Mouse (Mus musculus) forebrain, postnatal 0 days (tissue): ENCODE results near the gene Rab36. TPM values are rescaled to one million over a fixed set of nuclear protein-coding genes. Genes with fewer than 3 reads are reported as not detected.

Experiments
- ATAC-seq: fragments of 200-750 bp; cut with Nextera tagmentation; 2 replicates; pipeline ENCODE4 v1.8.0; 2017; ENCODE audit warnings: mild to moderate bottlenecking, moderate library complexity
- DNase-seq: peaks from one replicate; pipeline ENCODE4 v3.0.0-alpha.2; 2015
- H3K27ac ChIP-seq: fragments of 300-500 bp; sonication (generic); 2 replicates; pipeline ENCODE4 v1.5.1; 2014; ENCODE audit warnings: low read depth, mild to moderate bottlenecking, antibody characterized with exemption, low read length, moderate library complexity, mixed read lengths
- H3K27me3 ChIP-seq: fragments of 300-500 bp; sonication (generic); 2 replicates; pipeline ENCODE4 v1.6.1; 2014; ENCODE audit warnings: mild to moderate bottlenecking, low read length, mixed read lengths; ENCODE audit not compliant: insufficient read depth
- H3K36me3 ChIP-seq: fragments of 300-500 bp; sonication (generic); 2 replicates; pipeline ENCODE4 v1.6.1; 2014; ENCODE audit warnings: mild to moderate bottlenecking, moderate library complexity; ENCODE audit not compliant: insufficient read depth
- H3K4me1 ChIP-seq: fragments of 300-500 bp; sonication (generic); 2 replicates; pipeline ENCODE4 v1.6.1; 2014; ENCODE audit warnings: antibody characterized with exemption; ENCODE audit not compliant: insufficient read depth
- H3K4me2 ChIP-seq: fragments of 300-500 bp; sonication (generic); 2 replicates; pipeline ENCODE4 v1.6.1; 2014; ENCODE audit warnings: low read depth, mild to moderate bottlenecking, moderate library complexity
- H3K4me3 ChIP-seq: fragments of 300-500 bp; sonication (generic); 2 replicates; pipeline ENCODE4 v1.5.1; 2014; ENCODE audit warnings: low read depth, low read length, mixed read lengths
- H3K9ac ChIP-seq: fragments of 300-500 bp; sonication (generic); 2 replicates; pipeline ENCODE4 v1.6.1; 2014; ENCODE audit warnings: mild to moderate bottlenecking
- H3K9me3 ChIP-seq: fragments of 300-500 bp; sonication (generic); 2 replicates; pipeline ENCODE4 v1.6.1; 2016; ENCODE audit warnings: low read length
- CTCF ChIP-seq: sonication (generic); IDR thresholded peaks from 2 replicates; pipeline ENCODE4 v1.5.1; 2016; ENCODE audit warnings: antibody characterized with exemption, control low read depth, low read depth
- WGBS: fragments of 180-500 bp; shearing (Covaris S2); extraction: QIAGEN DNeasy Blood & Tissue Kit; methylation state at CpG from one replicate; pipeline ENCODE4 v1.1.7; 2014; 5-methylcytosine and 5-hydroxymethylcytosine counted together
- polyA plus RNA-seq: library from polyadenylated mRNA; unstranded; fragments of >200 nt; fragmentation: Nextera tagmentation; extraction: Ambion mirVana; gene quantifications from 2 replicates; pipeline ENCODE4 v1.2.1, GENCODE M21; 2015
- total RNA-seq: library from RNA; depleted of rRNA; stranded (reverse); fragments of >200 nt; gene quantifications from 2 replicates; pipeline ENCODE4 v1.2.3, GENCODE M21; 2014

Gene Rab36
- total and polyA plus RNA-seq, 2 experiments from 2014 or later: 24.4 to 26.8 TPM

DNA sequence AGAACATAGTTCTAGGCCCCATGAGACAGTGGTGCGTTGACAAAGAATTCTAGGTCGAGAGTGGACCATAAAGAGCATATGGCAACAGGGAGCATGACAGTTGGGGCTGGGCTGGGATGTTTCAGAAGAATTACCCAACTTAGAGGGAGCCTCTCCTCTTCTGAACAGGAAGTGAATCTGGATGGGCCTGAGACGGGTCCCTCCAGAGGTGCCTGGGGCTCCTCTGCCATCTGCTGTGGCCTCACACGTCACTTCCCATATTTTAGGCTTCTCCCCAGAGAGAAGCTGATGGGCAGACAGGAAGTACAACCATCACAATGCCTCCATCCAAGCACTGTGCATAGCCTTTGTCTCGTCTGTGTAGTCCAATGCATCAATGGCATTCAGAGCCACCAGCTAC lies 18.8 kb downstream of the Rab36 start:
- no peak overlapping the region for H3K4me2 ChIP-seq
- H3K4me1 ChIP-seq: peaks cover 15% of the 10 kb centered on the region; the same call in 1 of the 2 replicates
- no peaks in the 10 kb centered on the region; the same call in 1 of the 2 replicates for H3K36me3 ChIP-seq
- H3K27me3 ChIP-seq: no peaks in the 10 kb centered on the region
- no peak for TF ChIP-seq CTCF
- H3K4me3 ChIP-seq: no peak overlapping the region
- DNase-seq (no peak), ATAC-seq (no peak)
- no peak overlapping the region for H3K9ac ChIP-seq
- H3K27ac ChIP-seq: no peak overlapping the region
- no peaks in the 10 kb centered on the region for H3K9me3 ChIP-seq
- 75% methylated on average over 5 of the region's 5 CpGs for WGBS

DNA sequence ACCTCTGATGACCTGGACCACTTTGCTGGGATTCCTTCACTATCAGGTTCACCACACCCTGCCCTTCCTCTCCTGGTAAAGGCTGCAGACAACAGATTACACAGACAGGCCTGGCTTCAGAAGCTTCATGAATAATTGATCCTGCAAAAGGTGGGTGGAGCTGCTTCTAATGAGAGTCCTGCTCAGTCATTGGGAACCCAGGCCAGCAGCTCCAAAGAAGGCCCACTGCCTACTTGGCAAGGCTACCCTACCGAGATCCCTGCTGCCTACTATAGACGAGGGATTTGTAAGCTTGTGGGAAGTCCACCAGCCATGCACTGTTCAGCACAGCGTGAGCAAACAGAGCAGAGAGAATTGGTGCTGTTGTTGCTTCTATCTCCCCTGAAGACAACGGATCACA lies 19.4 kb downstream of the Rab36 start:
- peak; percentile 42 for DNase-seq
- Histone ChIP-seq H3K9me3 (no peaks in the 10 kb centered on the region), H3K4me3 (no peak overlapping the region), H3K27ac (no peak overlapping the region), H3K4me1 (peaks cover 15% of the 10 kb centered on the region; the same call in 1 of the 2 replicates), H3K9ac (no peak overlapping the region), H3K4me2 (no peak overlapping the region), H3K36me3 (no peaks in the 10 kb centered on the region; the same call in 1 of the 2 replicates), H3K27me3 (no peaks in the 10 kb centered on the region)
- WGBS: 5% methylated on average over 4 of the region's 4 CpGs
- ATAC-seq: peak; percentile 15
- TF ChIP-seq CTCF: no peak

GRCm38 (mm10) chr10:75058336-75058735 lies 21.5 kb downstream of the Rab36 start:
- Histone ChIP-seq H3K4me2 (no peak overlapping the region), H3K36me3 (no peaks in the 10 kb centered on the region), H3K27ac (no peak overlapping the region), H3K27me3 (no peaks in the 10 kb centered on the region), H3K9ac (no peak overlapping the region), H3K4me3 (no peak overlapping the region), H3K9me3 (no peaks in the 10 kb centered on the region), H3K4me1 (peaks cover 24% of the 10 kb centered on the region)
- TF ChIP-seq CTCF: no peak
- DNase-seq (no peak), ATAC-seq (no peak)
- WGBS: 77% methylated on average over 8 of the region's 8 CpGs

GRCm38 (mm10) chr10:75058761-75059395 lies 22.0 kb downstream of the Rab36 start:
- Histone ChIP-seq H3K27ac (no peak overlapping the region), H3K27me3 (no peaks in the 10 kb centered on the region), H3K9ac (no peak overlapping the region), H3K4me2 (peak overlapping the region; percentile 88; the same call in 1 of the 2 replicates), H3K9me3 (no peaks in the 10 kb centered on the region), H3K36me3 (no peaks in the 10 kb centered on the region), H3K4me3 (no peak overlapping the region), H3K4me1 (peaks cover 29% of the 10 kb centered on the region)
- no peak for TF ChIP-seq CTCF
- WGBS: 18% methylated on average over 9 of the region's 9 CpGs
- ATAC-seq: no peak
- DNase-seq: no peak

- H3K4me3 ChIP-seq: peak overlapping the region; percentile 94; the same call in 1 of the 2 replicates
- WGBS: 1% methylated on average over 11 of the region's 11 CpGs
- peak; percentile 82 for TF ChIP-seq CTCF
- DNase-seq (peak; percentile 84), ATAC-seq (peak; percentile 57; the same call in 1 of the 2 replicates)
- no peaks in the 10 kb centered on the region for H3K27me3 ChIP-seq
- no peak overlapping the region for H3K27ac ChIP-seq
- H3K36me3 ChIP-seq: no peaks in the 10 kb centered on the region
- H3K9ac ChIP-seq: no peak overlapping the region
- peak overlapping the region; percentile 88 for H3K4me2 ChIP-seq
- H3K9me3 ChIP-seq: no peaks in the 10 kb centered on the region
- peaks cover 34% of the 10 kb centered on the region for H3K4me1 ChIP-seq
Measured at GRCm38 (mm10) chr10:75059396-75059795, 22.5 kb downstream of the Rab36 start.

DNA sequence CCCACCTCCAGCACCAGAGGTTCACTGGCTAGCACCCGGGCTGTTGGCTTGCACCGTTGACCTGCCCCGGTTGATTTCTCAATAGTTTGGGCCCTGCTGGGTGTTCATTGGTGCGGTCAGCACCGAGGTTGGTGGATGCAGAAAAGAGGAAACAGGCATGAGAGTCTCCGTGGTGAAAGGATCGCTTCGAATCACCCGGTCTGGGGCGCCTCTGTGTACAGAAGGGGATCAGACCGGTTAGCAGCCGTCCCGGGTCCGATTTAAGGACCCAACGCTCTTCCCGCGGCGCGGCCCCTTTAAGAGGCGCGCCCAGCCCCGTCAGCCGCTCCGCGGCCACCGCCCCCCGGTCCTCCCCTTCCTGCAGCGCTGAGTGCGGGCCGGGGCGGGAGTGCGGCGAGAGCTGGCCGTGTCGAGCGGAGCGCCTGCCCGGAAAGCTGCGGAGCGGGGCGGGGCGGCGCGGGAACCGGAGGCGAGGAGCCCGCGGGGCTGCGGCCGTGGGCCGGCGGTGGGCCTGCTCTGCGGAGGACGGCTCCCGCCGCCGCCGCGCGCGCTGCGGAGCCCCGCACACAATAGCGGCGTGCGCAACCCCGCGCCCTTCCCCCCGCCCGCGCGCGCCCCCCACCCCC lies 23.5 kb downstream of the Rab36 start, which contains the start of gene Bcr:
Gene Bcr, plus strand, starts transcription at position 376 of the 626 bp plus-strand sequence.
- peaks cover 40% of the 10 kb centered on the region for H3K4me1 ChIP-seq
- peak within 1 kb of the TSS; percentile 88 for H3K4me2 ChIP-seq
- 3% methylated on average over 56 of the region's 73 CpGs for WGBS
- peak within 1 kb of the TSS; percentile 94 for H3K4me3 ChIP-seq
- no peak for TF ChIP-seq CTCF
- no peaks in the 10 kb centered on the region for H3K36me3 ChIP-seq
- ATAC-seq: peak; percentile 90
- H3K27me3 ChIP-seq: no peaks in the 10 kb centered on the region
- peak within 1 kb of the TSS; percentile 87 for H3K9ac ChIP-seq
- H3K9me3 ChIP-seq: no peaks in the 10 kb centered on the region
- H3K27ac ChIP-seq: peak within 1 kb of the TSS; percentile 88
- peak; percentile 84 for DNase-seq

- TF ChIP-seq CTCF: no peak
- Histone ChIP-seq H3K4me2 (peak overlapping the region; percentile 88), H3K4me3 (peak overlapping the region; percentile 94), H3K4me1 (peaks cover 43% of the 10 kb centered on the region), H3K9ac (peak overlapping the region; percentile 87), H3K9me3 (no peaks in the 10 kb centered on the region), H3K27me3 (no peaks in the 10 kb centered on the region), H3K27ac (peak overlapping the region; percentile 88), H3K36me3 (0 out of 2 replicates have a peak, but pooled peaks cover 4% of the 10 kb centered on the region)
- 4% methylated on average over 45 of the region's 48 CpGs for WGBS
- DNase-seq (peak; percentile 51), ATAC-seq (peak; percentile 41)
Measured at GRCm38 (mm10) chr10:75060843-75061235, 24.0 kb downstream of the Rab36 start.
